Mouse (Mus musculus): Measurements from ENCODE around the gene Spaar. TPM values are rescaled to one million over a fixed set of nuclear protein-coding genes. Genes with fewer than 3 reads are reported as not detected.

Gene Spaar
- total RNA-seq, 1 experiment, result 0.62 TPM

GRCm38 (mm10) chr4:43694439-43695248 lies 35.2 kb upstream of the Spaar start:
- peaks cover 0 to 5% of the 10 kb centered on the region in 2 experiments for H3K4me1 ChIP-seq (ENCODE audit: control insufficient read depth in 2 of 2, insufficient read depth in 2 of 2, low read length in 2 of 2, poor library complexity in 1 of 2)
- no peaks in the 10 kb centered on the region for H3K36me3 ChIP-seq (ENCODE audit: control insufficient read depth, insufficient read depth, low read length, poor library complexity, severe bottlenecking)
- no peak for DNase-seq (ENCODE audit: low read depth, low spot score)
- no peak overlapping the region for H3K4me3 ChIP-seq (ENCODE audit: insufficient read depth in 1 of 2, low read depth in 1 of 2, low read length in 2 of 2, poor library complexity in 1 of 2, severe bottlenecking in 1 of 2)
- H3K27ac ChIP-seq (ENCODE audit: insufficient read depth, low read depth, low read length, poor library complexity, severe bottlenecking), result no peak overlapping the region
- H3K9me3 ChIP-seq (ENCODE audit: control insufficient read depth, insufficient read depth, low read depth, low read length), result no peaks in the 10 kb centered on the region
- no peak overlapping the region for H3K9ac ChIP-seq (ENCODE audit: insufficient read depth, low read depth, low read length, poor library complexity, severe bottlenecking)
- in situ Hi-C loops (cut with MboI; ENCODE audit: low sequenced_read_pairs in 2 of 2, unreplicated experiment in 2 of 2), result no loop called here
- TF ChIP-seq CHD2 (IDR thresholded peaks at IDR 0.05; ENCODE audit: low read depth, low read length), result no peak
- TF ChIP-seq ZC3H11A (IDR thresholded peaks at IDR 0.05; ENCODE audit: borderline replicate concordance, low read depth, low read length), result no peak
- no peak for TF ChIP-seq ZNF384 (IDR thresholded peaks at IDR 0.05; ENCODE audit: low read depth, low read length)
- TF ChIP-seq HCFC1 (IDR thresholded peaks at IDR 0.05; ENCODE audit: borderline replicate concordance, insufficient read depth, low read length), result no peak
- TF ChIP-seq MAFK (IDR thresholded peaks at IDR 0.05; ENCODE audit: insufficient read depth, low read depth, low read length), result no peak

- TF ChIP-seq ZNF384 (IDR thresholded peaks at IDR 0.05; ENCODE audit: low read depth, low read length), result no peak
- no peak for TF ChIP-seq MAFK (IDR thresholded peaks at IDR 0.05; ENCODE audit: insufficient read depth, low read depth, low read length)
- TF ChIP-seq HCFC1 (IDR thresholded peaks at IDR 0.05; ENCODE audit: borderline replicate concordance, insufficient read depth, low read length), result no peak
- TF ChIP-seq CHD2 (IDR thresholded peaks at IDR 0.05; ENCODE audit: low read depth, low read length), result no peak
- no peak for TF ChIP-seq ZC3H11A (IDR thresholded peaks at IDR 0.05; ENCODE audit: borderline replicate concordance, low read depth, low read length)
- H3K36me3 ChIP-seq (ENCODE audit: control insufficient read depth, insufficient read depth, low read length, poor library complexity, severe bottlenecking), result no peaks in the 10 kb centered on the region
- H3K4me3 ChIP-seq (ENCODE audit: insufficient read depth in 1 of 2, low read depth in 1 of 2, low read length in 2 of 2, poor library complexity in 1 of 2, severe bottlenecking in 1 of 2), result no peak overlapping the region
- H3K27ac ChIP-seq (ENCODE audit: insufficient read depth, low read depth, low read length, poor library complexity, severe bottlenecking), result no peak overlapping the region
- H3K9ac ChIP-seq (ENCODE audit: insufficient read depth, low read depth, low read length, poor library complexity, severe bottlenecking), result no peak overlapping the region
- H3K9me3 ChIP-seq (ENCODE audit: control insufficient read depth, insufficient read depth, low read depth, low read length), result no peaks in the 10 kb centered on the region
- in situ Hi-C loops (cut with MboI; ENCODE audit: low sequenced_read_pairs in 2 of 2, unreplicated experiment in 2 of 2), result no loop called here
- DNase-seq (ENCODE audit: low read depth, low spot score), result no peak
- H3K4me1 ChIP-seq (ENCODE audit: control insufficient read depth in 2 of 2, insufficient read depth in 2 of 2, low read length in 2 of 2, poor library complexity in 1 of 2), result peaks cover 0 to 5% of the 10 kb centered on the region in 2 experiments
These were observed 34.6 kb upstream of the Spaar start for GRCm38 (mm10) chr4:43695249-43695671.

GRCm38 (mm10) chr4:43696561-43696960 lies 33.3 kb upstream of the Spaar start:
- DNase-seq (ENCODE audit: low read depth, low spot score), result no peak
- TF ChIP-seq MAFK (IDR thresholded peaks at IDR 0.05; ENCODE audit: insufficient read depth, low read depth, low read length) (no peak), ZNF384 (IDR thresholded peaks at IDR 0.05; ENCODE audit: low read depth, low read length) (no peak), ZC3H11A (IDR thresholded peaks at IDR 0.05; ENCODE audit: borderline replicate concordance, low read depth, low read length) (no peak), CHD2 (IDR thresholded peaks at IDR 0.05; ENCODE audit: low read depth, low read length) (no peak)
- H3K4me1 ChIP-seq (ENCODE audit: control insufficient read depth in 2 of 2, insufficient read depth in 2 of 2, low read length in 2 of 2, poor library complexity in 1 of 2), result peaks cover 0 to 5% of the 10 kb centered on the region in 2 experiments
- H3K27ac ChIP-seq (ENCODE audit: insufficient read depth, low read depth, low read length, poor library complexity, severe bottlenecking), result no peak overlapping the region
- no peak overlapping the region for H3K9ac ChIP-seq (ENCODE audit: insufficient read depth, low read depth, low read length, poor library complexity, severe bottlenecking)
- in situ Hi-C loops (cut with MboI; ENCODE audit: low sequenced_read_pairs in 2 of 2, unreplicated experiment in 2 of 2), result no loop called here
- H3K9me3 ChIP-seq (ENCODE audit: control insufficient read depth, insufficient read depth, low read depth, low read length), result no peaks in the 10 kb centered on the region
- H3K36me3 ChIP-seq (ENCODE audit: control insufficient read depth, insufficient read depth, low read length, poor library complexity, severe bottlenecking), result no peaks in the 10 kb centered on the region
- no peak overlapping the region for H3K4me3 ChIP-seq (ENCODE audit: insufficient read depth in 1 of 2, low read depth in 1 of 2, low read length in 2 of 2, poor library complexity in 1 of 2, severe bottlenecking in 1 of 2)

- in situ Hi-C loops (cut with MboI; ENCODE audit: low sequenced_read_pairs in 2 of 2, unreplicated experiment in 2 of 2), result no loop called here
- TF ChIP-seq CHD2 (IDR thresholded peaks at IDR 0.05; ENCODE audit: low read depth, low read length) (no peak), ZNF384 (IDR thresholded peaks at IDR 0.05; ENCODE audit: low read depth, low read length) (no peak), ZC3H11A (IDR thresholded peaks at IDR 0.05; ENCODE audit: borderline replicate concordance, low read depth, low read length) (no peak), HCFC1 (IDR thresholded peaks at IDR 0.05; ENCODE audit: borderline replicate concordance, insufficient read depth, low read length) (no peak), MAFK (IDR thresholded peaks at IDR 0.05; ENCODE audit: insufficient read depth, low read depth, low read length) (no peak)
- H3K4me1 ChIP-seq (ENCODE audit: control insufficient read depth in 2 of 2, insufficient read depth in 2 of 2, low read length in 2 of 2, poor library complexity in 1 of 2), result peaks cover 0 to 2% of the 10 kb centered on the region in 2 experiments; a peak in 3 of 4 replicates
These were observed 29.1 kb upstream of the Spaar start, which contains the start of gene Olfr70 for GRCm38 (mm10) chr4:43700707-43701106. TSS of gene Olfr70 (minus strand) at chr4:43700807.

More at GRCm38 (mm10) chr4:43700707-43701106, 29.1 kb upstream of the Spaar start, which contains the start of gene Olfr70:
- Histone ChIP-seq H3K9me3 (ENCODE audit: control insufficient read depth, insufficient read depth, low read depth, low read length) (no peaks in the 10 kb centered on the region), H3K9ac (ENCODE audit: insufficient read depth, low read depth, low read length, poor library complexity, severe bottlenecking) (no peak within 1 kb of the TSS), H3K4me3 (ENCODE audit: insufficient read depth in 1 of 2, low read depth in 1 of 2, low read length in 2 of 2, poor library complexity in 1 of 2, severe bottlenecking in 1 of 2) (no peak within 1 kb of the TSS), H3K27ac (ENCODE audit: insufficient read depth, low read depth, low read length, poor library complexity, severe bottlenecking) (no peak within 1 kb of the TSS), H3K36me3 (ENCODE audit: control insufficient read depth, insufficient read depth, low read length, poor library complexity, severe bottlenecking) (no peaks in the 10 kb centered on the region)
- no peak for DNase-seq (ENCODE audit: low read depth, low spot score)

Measured in ES-E14 (cell line).